ENCODE assay signal across 8 mouse cellular contexts in the genomic region with DNA sequence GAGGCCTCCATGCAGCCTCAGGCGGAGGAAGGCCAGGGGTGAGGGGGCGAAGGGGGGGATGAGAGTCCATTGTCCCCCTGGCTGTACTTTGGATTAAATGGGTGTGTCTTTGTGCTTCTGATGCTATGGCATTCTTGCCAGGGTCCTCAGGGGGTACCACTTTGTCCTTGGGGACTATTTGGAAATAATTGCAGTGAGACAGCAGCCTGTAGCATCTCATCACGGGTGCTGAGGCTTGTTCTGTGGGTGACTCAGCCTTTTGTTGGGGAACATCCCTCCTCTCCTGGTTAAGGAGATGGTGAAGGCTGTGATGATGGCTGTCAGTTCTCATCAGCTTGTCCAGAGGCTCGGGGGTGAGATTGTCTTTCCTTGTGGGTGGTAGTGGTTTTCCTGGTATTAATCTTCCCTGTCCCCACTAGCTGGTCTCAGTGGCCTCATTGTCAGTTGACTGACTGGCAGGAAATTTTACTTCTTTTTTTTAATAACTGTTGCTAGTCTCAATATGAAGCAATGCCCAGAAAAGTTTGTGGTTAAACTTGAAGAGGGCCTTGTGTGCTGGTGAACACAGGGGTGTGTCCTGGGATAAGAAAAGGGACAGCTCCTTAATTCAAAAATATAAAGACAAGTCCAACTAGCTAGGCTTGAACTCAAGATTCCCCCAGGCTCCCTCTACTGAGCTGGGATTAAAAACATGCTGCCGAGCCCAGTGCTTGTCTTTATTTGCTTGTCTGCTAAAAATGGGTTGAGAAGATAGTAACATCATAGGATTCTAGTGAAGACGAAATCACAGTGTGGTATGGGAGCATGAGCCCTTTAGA. TPM values are rescaled to one million over a fixed set of nuclear protein-coding genes. Genes with fewer than 3 reads are reported as not detected.
DNase-seq lines count a peak whose midpoint lies in the region; ATAC-seq lines count a peak whose summit lies in the region.

No protein-coding gene starts in this region.

- no peaks in the 10 kb centered on the region for H3K27me3 ChIP-seq in kidney, embryonic 16.5 days (ENCODE audit: insufficient read depth, low read length)
- H3K27me3 ChIP-seq in intestine, embryonic 15.5 days (replicated peaks), result no peaks in the 10 kb centered on the region
- no peaks in the 10 kb centered on the region for H3K27me3 ChIP-seq in neural tube, embryonic 12.5 days (replicated peaks)

- H3K27ac ChIP-seq in kidney, embryonic 16.5 days (ENCODE audit: low read length), result no peak overlapping the region
- H3K27ac ChIP-seq in intestine, embryonic 15.5 days, result no peak overlapping the region
- no peak overlapping the region for H3K27ac ChIP-seq in neural tube, embryonic 12.5 days

- peaks cover 32% of the 10 kb centered on the region for H3K36me3 ChIP-seq in kidney, embryonic 16.5 days (ENCODE audit: insufficient read depth, low read length)
- peaks cover 16% of the 10 kb centered on the region for H3K36me3 ChIP-seq in intestine, embryonic 15.5 days
- peaks cover 24% of the 10 kb centered on the region for H3K36me3 ChIP-seq in neural tube, embryonic 12.5 days

- 48% methylated on average over 6 of the region's 6 CpGs for WGBS in kidney, embryonic 16.5 days
- WGBS in intestine, embryonic 15.5 days, result 41% methylated on average over 6 of the region's 6 CpGs
- WGBS in neural tube, embryonic 12.5 days, result 51% methylated on average over 6 of the region's 6 CpGs

- peaks cover 19% of the 10 kb centered on the region for H3K4me1 ChIP-seq in kidney, embryonic 16.5 days (ENCODE audit: insufficient read depth, low read length)
- H3K4me1 ChIP-seq in intestine, embryonic 15.5 days (replicated peaks), result peaks cover 8% of the 10 kb centered on the region
- peaks cover 18% of the 10 kb centered on the region for H3K4me1 ChIP-seq in neural tube, embryonic 12.5 days

- no peak for ATAC-seq in kidney, embryonic 16.5 days (ENCODE audit: low FRiP score, low TSS enrichment)
- peak; percentile 43 for ATAC-seq in common myeloid progenitor, adult 5-6 weeks (replicated peaks; ENCODE audit: low read depth, poor library complexity, severe bottlenecking)
- no peak for ATAC-seq in intestine, embryonic 15.5 days
- ATAC-seq in neural tube, embryonic 12.5 days (ENCODE audit: low FRiP score, low read depth), result no peak
- ATAC-seq in frontal cortex, adult (ENCODE audit: low TSS enrichment), result no peak

- H3K9me3 ChIP-seq in kidney, embryonic 16.5 days (ENCODE audit: low read length), result no peaks in the 10 kb centered on the region
- no peaks in the 10 kb centered on the region for H3K9me3 ChIP-seq in intestine, embryonic 15.5 days
- H3K9me3 ChIP-seq in neural tube, embryonic 12.5 days, result no peaks in the 10 kb centered on the region

- DNase-seq in kidney, adult 18-20 months, result no peak
- no peak for DNase-seq in frontal cortex, postnatal 14 days (ENCODE audit: low spot score in 2 of 2)
- no peak for DNase-seq in kidney, adult 9 months

- peak overlapping the region; percentile 100 for H3K4me3 ChIP-seq in kidney, embryonic 16.5 days (ENCODE audit: low read length)
- peak overlapping the region; percentile 81 for H3K4me3 ChIP-seq in intestine, embryonic 15.5 days (replicated peaks)
- peak overlapping the region; percentile 88 for H3K4me3 ChIP-seq in neural tube, embryonic 12.5 days

- H3K9ac ChIP-seq in kidney, embryonic 16.5 days (replicated peaks; ENCODE audit: low read length), result peak overlapping the region; percentile 99
- H3K9ac ChIP-seq in intestine, embryonic 15.5 days, result peak overlapping the region; percentile 93
- H3K9ac ChIP-seq in neural tube, embryonic 12.5 days, result peak overlapping the region; percentile 86

- H3K4me2 ChIP-seq in kidney, embryonic 16.5 days (replicated peaks; ENCODE audit: low read depth, low read length), result peak overlapping the region; percentile 89
- peak overlapping the region; percentile 79 for H3K4me2 ChIP-seq in intestine, embryonic 15.5 days (replicated peaks)
- H3K4me2 ChIP-seq in neural tube, embryonic 12.5 days (replicated peaks), result peak overlapping the region; percentile 68

RNA-seq across cellular contexts. Expression of a gene that starts 2.3 kb away (rescaled TPM):
- polyA plus RNA-seq in kidney, embryonic 16.5 days (2015; fragmentation: Nextera tagmentation; extraction: Ambion mirVana), result 823 and 859 TPM in 2 replicates
- 206 and 215 TPM in 2 replicates for total RNA-seq in common myeloid progenitor, adult 5-6 weeks (2017)
- polyA plus RNA-seq in intestine, embryonic 15.5 days (2015; fragmentation: Nextera tagmentation; extraction: Ambion mirVana), result 855 and 865 TPM in 2 replicates
- 577 and 583 TPM in 2 replicates for polyA plus RNA-seq in neural tube, embryonic 12.5 days (2016; fragmentation: Nextera tagmentation; extraction: Ambion mirVana)

RNA-seq across cellular contexts. Expression of a gene that starts 18.0 kb away (rescaled TPM):
- polyA plus RNA-seq in kidney, embryonic 16.5 days (2015; fragmentation: Nextera tagmentation; extraction: Ambion mirVana), result 16.9 and 18.8 TPM in 2 replicates
- total RNA-seq in common myeloid progenitor, adult 5-6 weeks (2017), result 20.5 and 23.3 TPM in 2 replicates
- polyA plus RNA-seq in intestine, embryonic 15.5 days (2015; fragmentation: Nextera tagmentation; extraction: Ambion mirVana), result 17.6 and 18.1 TPM in 2 replicates
- 19.6 and 20.4 TPM in 2 replicates for polyA plus RNA-seq in neural tube, embryonic 12.5 days (2016; fragmentation: Nextera tagmentation; extraction: Ambion mirVana)

RNA-seq across cellular contexts. Expression of a gene that starts 19.2 kb away (rescaled TPM):
- polyA plus RNA-seq in kidney, embryonic 16.5 days (2015; fragmentation: Nextera tagmentation; extraction: Ambion mirVana), result 74.0 and 78.8 TPM in 2 replicates
- 77.8 and 81.5 TPM in 2 replicates for total RNA-seq in common myeloid progenitor, adult 5-6 weeks (2017)
- 65.4 and 72.5 TPM in 2 replicates for polyA plus RNA-seq in intestine, embryonic 15.5 days (2015; fragmentation: Nextera tagmentation; extraction: Ambion mirVana)
- polyA plus RNA-seq in neural tube, embryonic 12.5 days (2016; fragmentation: Nextera tagmentation; extraction: Ambion mirVana), result 67.0 and 68.3 TPM in 2 replicates

RNA-seq across cellular contexts. Expression of a gene that starts 19.3 kb away (rescaled TPM):
- 89.1 and 94.4 TPM in 2 replicates for polyA plus RNA-seq in kidney, embryonic 16.5 days (2015; fragmentation: Nextera tagmentation; extraction: Ambion mirVana)
- 21.9 and 41.6 TPM in 2 replicates for total RNA-seq in common myeloid progenitor, adult 5-6 weeks (2017)
- 67.1 and 71.9 TPM in 2 replicates for polyA plus RNA-seq in intestine, embryonic 15.5 days (2015; fragmentation: Nextera tagmentation; extraction: Ambion mirVana)
- 79.2 and 82.1 TPM in 2 replicates for polyA plus RNA-seq in neural tube, embryonic 12.5 days (2016; fragmentation: Nextera tagmentation; extraction: Ambion mirVana)
